Mouse (Mus musculus) adrenal gland, adult 2 months (tissue): ENCODE measurements around the gene Hoxa13. TPM values are rescaled to one million over a fixed set of nuclear protein-coding genes. Genes with fewer than 3 reads are reported as not detected.
A peak's percentile ranks its signal among the peaks of the same experiment; 100 is the strongest.

ENCODE experiments used
- DNase-seq: peaks from one replicate; pipeline ENCODE4 v3.0.0; 2021
- long read RNA-seq: library from polyadenylated mRNA; stranded (forward); transcript quantifications from one replicate; pipeline ENCODE4 v2.0.0, GENCODE M21; 2021
- polyA plus RNA-seq: library from polyadenylated mRNA; depleted of rRNA; stranded (reverse); fragments of >200 nt; gene quantifications from 2 replicates; pipeline ENCODE4 v1.2.3, GENCODE M21; 2012; rRNA removed
- total RNA-seq, 2 experiments: library from RNA; stranded (reverse); gene quantifications; 2 replicates each; pipeline ENCODE4 v1.2.3; 2021

Hoxa13 gene
- not detected for total RNA-seq
- polyA plus RNA-seq = not detected in 2 replicates
- long read RNA-seq = 0 reads

GRCm38 (mm10) chr6:52260654-52261575 is at the start of gene Hoxa13:
Gene Hoxa13, minus strand, starts transcription at chr6:52260880.
- no peak for DNase-seq

- DNase-seq = no peak
These were observed 49.7 kb upstream of the Hoxa13 start for GRCm38 (mm10) chr6:52310366-52310765.

- no peak for DNase-seq
These were observed 49.1 kb upstream of the Hoxa13 start for GRCm38 (mm10) chr6:52309766-52310165.

- DNase-seq = peak; percentile 84
These were observed 45.3 kb upstream of the Hoxa13 start for GRCm38 (mm10) chr6:52305877-52306389.

- no peak for DNase-seq
These were observed 42.7 kb upstream of the Hoxa13 start for GRCm38 (mm10) chr6:52303426-52303825.

- DNase-seq = no peak
These were observed 40.1 kb upstream of the Hoxa13 start for GRCm38 (mm10) chr6:52300806-52301205.

- no peak for DNase-seq
These were observed 37.8 kb upstream of the Hoxa13 start for GRCm38 (mm10) chr6:52298511-52298910.

GRCm38 (mm10) chr6:52294616-52295015 is 33.9 kb upstream of the Hoxa13 start:
- no peak for DNase-seq

- no peak for DNase-seq
These were observed 31.6 kb upstream of the Hoxa13 start for GRCm38 (mm10) chr6:52292328-52292727.

GRCm38 (mm10) chr6:52291021-52291860 is 30.6 kb upstream of the Hoxa13 start:
- DNase-seq = no peak

GRCm38 (mm10) chr6:52290186-52290585 is 29.5 kb upstream of the Hoxa13 start:
- DNase-seq = no peak

GRCm38 (mm10) chr6:52283896-52284295 is 23.2 kb upstream of the Hoxa13 start:
- peak; percentile 71 for DNase-seq

- DNase-seq = no peak
These were observed 20.4 kb upstream of the Hoxa13 start for GRCm38 (mm10) chr6:52281084-52281483.

- no peak for DNase-seq
These were observed 16.2 kb upstream of the Hoxa13 start for GRCm38 (mm10) chr6:52276920-52277319.

- DNase-seq = no peak
These were observed 15.7 kb upstream of the Hoxa13 start for GRCm38 (mm10) chr6:52276382-52276781.

- DNase-seq = no peak
These were observed 15.0 kb upstream of the Hoxa13 start for GRCm38 (mm10) chr6:52275563-52276280.

- no peak for DNase-seq
These were observed 13.9 kb upstream of the Hoxa13 start for GRCm38 (mm10) chr6:52274576-52274975.

GRCm38 (mm10) chr6:52273656-52274280 is 13.1 kb upstream of the Hoxa13 start:
- DNase-seq = no peak

GRCm38 (mm10) chr6:52272766-52273655 is 12.3 kb upstream of the Hoxa13 start:
- no peak for DNase-seq
